Mouse (Mus musculus): ENCODE measurements around the gene Naa15.
"Not testable (repeated sequence)": the region's sequence is repeated elsewhere in the genome, so short reads cannot be mapped to it uniquely, and the experiment has no call there.

Naa15 gene

DNA sequence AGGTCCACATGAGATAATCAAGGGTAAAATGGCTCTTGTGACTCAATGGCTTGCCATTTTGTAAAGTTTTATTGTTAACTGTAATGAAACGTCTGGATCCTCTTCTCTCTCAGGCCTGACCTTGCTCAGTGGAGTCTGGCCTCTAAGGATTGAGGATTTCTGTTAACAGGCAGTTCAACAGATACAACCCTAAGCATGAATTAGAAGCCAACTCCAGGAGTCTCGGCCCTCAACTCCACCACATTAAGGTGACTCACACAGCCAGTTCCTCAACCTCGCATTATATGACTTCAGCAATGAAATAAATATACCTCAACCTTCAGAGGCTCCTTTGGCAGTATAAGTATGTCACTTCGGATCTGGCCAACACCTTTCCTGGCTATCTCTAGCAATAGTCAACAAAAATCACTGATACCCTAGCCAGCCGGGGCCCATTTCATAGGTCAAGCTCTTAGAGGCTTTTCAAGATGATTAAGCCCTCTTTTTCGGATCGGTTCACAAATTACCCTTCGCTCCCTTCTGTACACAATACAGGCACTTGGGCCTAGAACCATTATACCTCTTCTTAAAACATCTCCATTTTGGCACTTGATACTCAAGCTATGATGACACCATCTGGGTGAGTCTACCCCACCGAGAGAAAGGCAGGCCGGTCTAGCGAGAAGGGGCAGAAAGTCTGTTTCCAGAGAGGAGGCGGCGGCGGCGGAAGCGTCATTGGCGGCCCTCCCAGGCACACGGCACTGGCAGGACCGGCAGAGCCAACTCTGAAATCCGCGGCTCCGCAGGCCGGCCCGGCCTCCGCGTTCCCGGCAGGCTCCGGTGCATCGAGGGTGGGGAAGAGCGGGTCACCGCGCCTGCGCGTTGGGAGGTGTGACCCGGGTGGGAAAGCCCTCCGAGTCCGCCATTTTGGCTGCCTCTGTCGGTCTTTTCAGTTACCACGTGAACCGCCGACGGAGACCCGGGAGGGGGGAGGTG, at the start of gene Naa15:
Gene Naa15, plus strand, starts transcription at position 51 of the 975 bp plus-strand sequence.
- peak; percentile 92 for DNase-seq (ENCODE audit: low read depth, low spot score)

DNA sequence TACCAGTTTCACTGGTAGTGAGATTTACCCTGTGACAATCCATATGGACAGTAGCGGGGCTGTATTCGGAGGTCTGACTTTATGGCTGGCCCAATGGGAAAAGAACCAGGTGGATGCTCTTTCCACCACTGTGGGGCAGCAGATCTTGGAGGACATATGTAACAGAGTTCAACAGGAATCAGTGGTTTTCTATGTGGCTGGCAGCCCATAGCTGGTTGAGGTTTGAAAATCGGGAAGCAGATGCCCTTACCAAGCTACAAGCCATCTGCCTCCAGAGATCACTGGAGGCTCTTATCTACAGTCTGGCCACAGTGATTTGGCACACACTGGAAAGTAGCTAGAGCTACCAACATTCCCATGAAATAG, 49.4 kb upstream of the Naa15 start:
- no peak for DNase-seq (ENCODE audit: low read depth, low spot score)

DNA sequence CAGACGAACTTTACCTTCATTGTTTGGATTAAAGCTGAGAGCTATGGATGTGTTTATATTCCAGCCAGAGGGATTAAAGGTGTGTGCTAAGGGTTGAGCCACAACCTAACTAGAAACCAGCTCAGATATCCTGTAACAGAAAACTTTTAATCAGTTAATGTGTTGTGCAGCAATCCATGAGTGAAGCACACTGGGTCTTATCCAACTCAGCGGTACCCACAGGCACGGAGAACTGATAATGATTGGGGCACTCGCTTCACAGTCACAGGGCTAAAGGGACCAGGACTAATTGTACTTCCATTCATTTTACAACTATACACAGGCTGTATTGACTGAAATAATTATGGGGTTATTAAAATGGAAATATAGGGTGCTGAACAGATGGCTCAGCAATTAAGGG, 48.0 kb upstream of the Naa15 start:
- no peak for DNase-seq (ENCODE audit: low read depth, low spot score)

DNA sequence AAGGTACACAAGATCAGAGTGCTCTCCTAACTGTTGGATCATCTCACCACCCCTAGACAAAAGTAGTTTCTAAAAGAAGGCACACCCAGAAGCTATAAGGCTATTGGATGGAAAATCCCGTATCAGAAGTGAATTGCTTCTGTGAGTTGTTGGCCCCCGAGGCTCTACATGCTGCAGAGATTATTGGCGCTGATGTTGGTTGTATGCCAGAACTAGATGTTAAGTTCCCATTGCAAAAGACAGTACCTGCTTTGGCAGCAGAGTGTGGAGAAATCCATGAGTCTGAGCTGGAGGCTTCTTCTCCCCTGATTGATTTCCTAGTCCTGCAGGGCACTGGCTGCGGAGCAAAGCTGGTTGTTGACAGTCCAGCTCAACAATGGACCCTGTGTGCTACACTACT, 46.9 kb upstream of the Naa15 start:
- no peak for DNase-seq (ENCODE audit: low read depth, low spot score)

DNA sequence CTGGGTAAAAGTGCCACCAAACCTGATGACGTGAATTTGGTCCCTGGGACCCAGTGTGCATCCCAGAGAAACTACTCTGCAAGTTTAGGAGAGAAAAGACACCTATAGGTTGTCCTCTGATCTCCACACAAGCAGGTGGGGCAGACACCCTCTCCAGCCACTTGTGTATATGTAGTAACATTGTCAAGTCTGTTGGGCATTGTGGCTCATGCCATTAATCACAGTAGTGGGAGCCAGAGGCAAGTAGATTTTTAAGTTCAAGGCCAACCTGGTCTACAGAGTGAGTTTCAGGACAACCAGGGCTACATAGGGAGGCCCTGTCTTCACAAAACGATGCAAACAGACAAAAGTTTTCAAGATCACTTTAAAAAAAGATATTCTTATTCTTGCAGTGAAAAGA, 43.1 kb upstream of the Naa15 start:
- no peak for DNase-seq (ENCODE audit: low read depth, low spot score)

DNA sequence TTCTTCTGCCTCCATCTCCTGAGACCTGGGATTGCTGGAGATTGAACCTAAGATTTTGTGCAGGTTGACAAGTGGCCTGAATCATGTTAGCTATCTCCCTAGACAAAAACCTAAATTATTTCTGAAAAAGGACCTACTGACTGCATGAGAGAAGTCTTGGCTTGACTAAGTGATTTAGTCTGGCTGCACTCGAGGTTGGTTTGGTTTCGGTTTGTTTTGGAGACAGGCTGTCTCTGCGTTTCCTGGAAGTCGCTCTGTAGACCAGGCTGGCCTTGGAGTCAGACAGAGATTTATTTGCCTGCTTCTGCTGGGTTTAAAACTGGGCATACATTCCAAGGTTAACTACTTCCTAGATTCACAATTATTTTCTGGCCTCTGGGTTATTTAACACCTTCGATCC, 42.1 kb upstream of the Naa15 start:
- no peak for DNase-seq (ENCODE audit: low read depth, low spot score)

DNA sequence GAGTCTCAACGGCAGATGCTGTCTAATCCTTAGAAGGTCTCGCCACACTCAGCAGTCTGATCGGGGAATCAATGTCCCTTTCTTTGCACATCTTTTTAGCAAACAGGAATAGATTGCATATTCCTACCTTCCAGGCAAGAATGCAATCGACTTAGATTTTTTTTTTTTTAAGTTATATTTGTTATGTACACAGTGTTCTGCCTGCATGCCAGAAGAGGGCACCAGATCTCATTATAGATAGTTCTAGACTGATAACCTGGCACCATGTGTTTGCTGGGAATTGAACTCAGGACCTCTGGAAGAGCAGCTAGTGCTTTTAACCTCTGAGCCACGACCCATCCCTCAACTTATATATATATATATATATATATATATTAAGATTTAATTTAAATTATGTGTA, 41.4 kb upstream of the Naa15 start:
- DNase-seq (ENCODE audit: low read depth, low spot score): no peak

DNA sequence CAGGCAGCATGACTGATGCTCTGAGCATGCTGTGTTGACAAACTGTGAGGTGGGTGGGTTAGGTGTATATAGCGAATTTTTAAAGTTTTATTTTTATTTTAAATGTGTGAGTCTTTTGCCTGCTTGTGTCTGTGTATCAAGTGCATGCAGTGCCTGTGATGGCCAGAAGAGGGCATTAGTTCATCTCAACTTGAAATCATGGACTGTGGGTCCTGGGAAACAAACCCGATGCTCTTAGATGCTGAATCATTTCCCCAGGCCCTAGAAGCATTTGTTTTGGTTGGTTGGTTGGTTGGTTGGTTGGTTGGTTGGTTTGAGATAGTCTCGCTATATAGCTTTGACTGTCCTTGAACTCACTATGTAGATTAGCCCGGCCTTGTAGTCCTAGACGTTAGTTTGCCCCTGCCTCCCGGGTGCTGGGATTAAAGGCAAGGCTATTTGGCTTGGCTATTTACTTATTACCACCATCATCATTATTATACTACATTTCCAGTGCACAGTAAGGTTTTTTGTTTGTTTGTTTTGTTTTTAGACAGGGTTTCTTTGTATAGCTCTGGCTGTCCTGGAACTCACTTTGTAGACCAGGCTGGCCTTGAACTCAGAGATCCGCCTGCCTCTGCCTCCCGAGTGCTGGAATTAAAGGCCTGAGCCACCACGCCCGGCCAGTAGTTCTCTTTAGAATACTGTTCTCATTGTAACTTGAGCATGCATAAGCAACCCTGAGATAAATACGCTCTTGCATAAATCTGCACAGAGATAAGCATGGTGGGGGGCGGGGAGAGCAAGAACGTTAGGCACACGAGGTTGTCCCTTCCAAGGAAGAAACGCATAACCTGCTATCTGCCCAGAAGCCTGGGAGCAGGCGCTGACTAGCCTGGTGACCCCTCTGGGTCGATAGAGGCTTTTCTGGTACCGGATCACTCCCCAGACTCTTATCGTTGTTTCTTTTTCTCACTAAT, 39.4 kb upstream of the Naa15 start:
- no peak for DNase-seq (ENCODE audit: low read depth, low spot score)

DNA sequence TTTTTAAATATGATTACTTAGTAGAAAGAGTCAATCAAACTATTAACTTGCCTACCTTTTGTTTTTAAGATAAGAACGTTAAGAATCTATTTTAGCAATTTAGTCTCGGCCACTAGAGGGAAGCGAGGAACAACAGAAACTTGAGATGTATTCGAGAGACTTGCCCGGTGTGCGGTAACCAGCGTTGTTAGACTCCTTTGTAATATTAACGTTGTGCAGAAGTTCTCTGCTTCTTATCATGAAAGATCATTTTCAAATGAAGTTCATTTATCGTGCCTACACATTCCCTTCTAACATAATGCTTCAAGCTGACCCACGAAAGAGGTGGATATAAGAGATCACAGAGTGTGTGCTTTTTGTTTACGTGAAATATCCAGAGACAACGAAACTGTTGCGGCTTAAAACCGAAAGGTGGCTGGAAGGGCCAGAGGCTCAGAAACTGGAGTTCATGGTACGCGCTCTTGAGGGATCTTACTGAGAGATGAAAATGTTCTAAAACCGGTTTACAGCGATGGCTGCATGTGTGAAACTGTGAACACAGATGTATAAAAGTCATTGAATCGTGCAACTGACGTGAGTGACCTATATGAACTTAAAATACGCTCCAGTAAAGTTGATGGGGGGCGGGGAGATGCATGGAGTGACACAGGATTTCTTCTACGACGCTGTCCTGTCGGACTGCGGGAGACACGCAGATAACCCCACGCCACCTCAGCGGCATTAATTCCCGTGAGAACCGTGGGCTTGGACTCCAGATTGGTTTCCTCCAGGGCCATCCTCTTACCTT, 36.9 kb upstream of the Naa15 start:
- DNase-seq (ENCODE audit: low read depth, low spot score): no peak

DNA sequence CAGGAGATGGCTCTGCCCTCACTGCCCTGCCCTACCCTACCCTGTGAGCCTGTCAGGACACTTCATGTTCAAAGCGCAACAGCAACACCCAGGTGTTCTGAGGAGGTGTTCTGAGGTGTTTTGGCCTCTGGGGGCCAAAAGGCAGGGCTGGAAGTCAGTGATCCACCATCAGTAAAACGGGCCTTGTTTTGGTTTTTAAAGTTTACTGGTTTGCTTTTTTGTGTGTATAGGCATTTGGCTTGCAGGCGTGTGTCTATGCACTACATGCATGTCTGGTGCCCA, 36.3 kb upstream of the Naa15 start:
- DNase-seq (ENCODE audit: low read depth, low spot score): no peak

DNA sequence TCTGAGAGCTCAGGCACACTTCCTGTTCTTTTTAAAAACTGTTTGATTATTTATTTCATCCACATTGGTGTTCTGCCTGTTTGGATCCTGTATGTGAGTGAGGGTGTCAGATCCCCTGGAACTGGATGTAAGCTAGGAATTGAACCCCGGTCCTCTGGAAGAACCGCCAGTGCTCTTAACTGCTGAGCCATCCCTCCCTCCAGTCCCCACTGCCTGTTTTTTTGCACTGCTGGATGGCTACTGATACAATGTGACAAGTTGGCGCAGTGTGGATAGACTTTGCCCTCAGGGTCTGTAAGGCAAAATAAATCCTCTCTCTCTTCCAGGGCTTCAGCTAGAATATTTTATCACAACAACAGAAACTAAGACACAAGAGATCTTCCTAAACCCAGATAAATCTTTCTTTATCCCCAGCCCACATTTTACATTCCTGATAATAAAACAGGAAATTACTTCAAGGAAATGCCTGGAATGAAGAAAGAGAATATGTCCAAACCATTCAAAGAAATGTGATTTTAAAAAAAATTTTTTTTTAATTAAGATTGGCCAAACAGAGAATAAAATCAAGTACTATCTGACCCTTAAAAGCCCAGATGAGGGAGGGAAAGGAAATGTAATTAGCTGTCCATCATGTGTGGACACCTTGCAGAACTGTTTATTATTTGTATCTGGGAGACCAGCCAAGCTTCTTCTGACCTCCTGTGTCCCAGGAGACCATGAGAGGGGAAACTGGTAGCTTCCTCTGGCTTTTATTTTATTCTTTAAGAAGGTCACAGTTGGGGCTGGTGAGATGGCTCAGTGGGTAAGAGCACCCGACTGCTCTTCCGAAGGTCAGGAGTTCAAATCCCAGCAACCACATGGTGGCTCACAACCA, 34.9 kb upstream of the Naa15 start:
- no peak for DNase-seq (ENCODE audit: low read depth, low spot score)

DNA sequence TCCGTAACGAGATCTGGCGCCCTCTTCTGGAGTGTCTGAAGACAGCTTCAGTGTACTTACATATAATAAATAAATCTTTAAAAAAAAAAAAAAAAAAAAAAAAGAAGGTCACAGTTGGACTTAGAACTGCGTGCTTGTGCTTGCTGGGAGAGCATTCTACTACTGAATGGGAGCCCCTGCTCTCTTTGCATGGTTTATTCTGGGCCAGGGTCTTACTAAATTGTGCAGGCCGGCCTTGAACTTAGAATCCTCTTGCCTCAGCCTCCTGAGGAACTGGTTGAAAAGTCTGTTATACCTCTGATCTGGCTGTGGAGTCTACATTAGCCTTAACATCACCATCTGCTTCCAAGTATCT, 34.3 kb upstream of the Naa15 start:
- no peak for DNase-seq (ENCODE audit: low read depth, low spot score)

DNA sequence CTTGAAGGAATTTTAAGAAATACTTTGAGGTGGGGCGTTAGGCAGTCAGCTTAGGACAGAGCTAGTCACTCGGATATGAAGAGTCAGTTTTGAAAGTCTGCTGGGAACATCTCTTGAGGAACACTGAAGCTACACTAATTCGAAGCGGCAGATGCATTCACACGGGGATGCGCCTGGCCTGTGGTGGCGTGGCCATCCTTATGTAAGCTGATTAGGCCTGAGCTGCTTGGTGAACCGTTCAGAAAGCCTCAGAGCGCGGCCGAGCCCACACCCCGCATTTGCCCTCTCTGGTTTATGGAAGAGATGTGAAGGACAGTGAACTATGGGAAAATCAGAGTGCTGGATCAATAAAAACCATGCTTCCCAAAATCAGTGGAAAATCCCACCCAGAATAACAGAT, 31.5 kb upstream of the Naa15 start:
- no peak for DNase-seq (ENCODE audit: low read depth, low spot score)

DNA sequence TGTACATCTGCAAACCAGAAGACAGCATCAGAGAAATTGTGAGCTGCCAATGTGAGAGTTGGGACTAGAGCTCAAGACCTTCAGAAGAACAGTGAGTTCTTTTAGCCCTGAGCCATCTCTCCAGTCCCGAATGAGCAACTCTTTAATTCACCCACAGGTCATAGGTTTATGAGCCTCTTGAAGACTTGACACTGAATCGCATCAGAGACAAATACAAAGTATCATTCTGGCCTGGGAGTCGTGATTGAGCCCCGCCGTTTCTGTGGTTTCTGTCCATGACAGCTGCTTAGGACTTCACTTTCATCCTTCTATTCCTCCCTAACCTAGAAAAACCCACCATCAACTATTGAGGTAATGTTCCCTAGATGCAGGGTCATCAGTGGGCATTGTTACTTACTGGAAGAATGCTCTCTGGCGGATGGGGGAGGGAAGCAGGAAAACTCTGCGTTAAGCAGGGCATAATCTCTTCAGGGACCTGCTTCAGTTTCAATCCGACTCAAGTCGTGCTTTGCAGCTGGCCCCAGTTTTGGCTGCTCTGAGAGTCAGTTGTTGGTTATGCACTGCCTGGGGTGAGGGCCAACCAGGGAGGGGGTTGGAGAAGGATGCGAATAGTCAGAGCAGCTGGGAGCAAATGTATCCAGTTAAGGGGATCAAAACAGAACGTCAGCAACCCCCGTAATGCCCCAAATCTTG, 28.4 kb upstream of the Naa15 start:
- DNase-seq (ENCODE audit: low read depth, low spot score): no peak

DNA sequence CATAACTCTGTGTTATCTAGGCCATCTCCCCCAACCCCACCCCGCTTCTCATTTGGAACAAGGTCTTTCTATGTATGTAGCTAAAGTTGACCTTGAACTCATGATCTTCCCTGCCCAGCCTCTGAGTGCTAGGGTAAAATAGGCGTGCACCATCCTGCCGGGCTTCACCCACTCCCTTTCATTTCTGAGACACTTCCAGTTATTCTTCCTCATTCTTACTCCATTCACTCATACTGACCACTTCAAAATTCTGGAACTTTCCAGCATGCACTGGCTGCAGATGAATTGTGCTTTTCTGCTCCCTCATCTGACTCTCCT, 27.9 kb upstream of the Naa15 start:
- DNase-seq (ENCODE audit: low read depth, low spot score): no peak

DNA sequence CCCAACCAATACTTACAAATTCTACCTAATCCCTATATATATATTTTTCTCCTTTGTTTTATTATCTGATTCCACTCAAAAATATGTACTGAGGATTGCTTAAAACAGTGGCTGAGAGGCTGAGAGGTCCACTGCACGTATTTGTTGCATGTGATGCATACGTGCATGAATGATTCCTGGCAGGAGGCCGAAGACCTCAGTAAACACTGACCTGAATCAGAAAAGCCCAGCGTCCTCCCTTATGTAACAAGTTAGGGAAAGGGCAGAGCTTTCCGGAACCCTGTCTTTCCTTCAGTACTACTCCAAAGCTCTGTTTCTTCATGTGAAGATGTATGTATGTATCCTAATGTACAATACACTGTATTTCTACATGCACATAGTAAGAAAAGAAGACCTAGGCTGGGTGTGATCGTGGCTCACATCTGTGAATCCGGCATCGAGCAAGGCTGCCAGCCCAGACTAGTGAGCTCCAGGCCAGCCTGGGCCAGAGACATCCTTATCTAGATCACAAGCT, 27.0 kb upstream of the Naa15 start:
- DNase-seq (ENCODE audit: low read depth, low spot score): no peak

DNA sequence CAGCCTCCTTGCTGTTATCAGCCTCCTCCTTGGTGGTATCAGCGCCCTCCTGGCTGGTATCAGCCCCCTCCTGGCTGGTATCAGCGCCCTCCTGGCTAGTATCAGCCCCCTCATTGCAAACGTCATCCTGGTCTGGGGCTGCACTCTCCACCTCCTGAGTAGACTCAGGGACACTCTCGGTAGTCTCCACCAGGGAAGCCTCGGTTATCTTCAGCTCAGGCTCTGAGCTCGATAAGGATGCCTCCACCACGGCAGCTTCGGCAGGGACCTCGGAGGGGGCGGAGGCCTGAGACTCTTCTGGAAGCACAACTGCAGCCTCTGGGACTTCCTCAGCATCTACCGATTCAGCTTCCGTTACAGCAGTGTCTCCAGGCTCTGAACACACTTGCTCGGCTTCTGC, 26.0 kb upstream of the Naa15 start:
- DNase-seq (ENCODE audit: low read depth, low spot score): no peak

DNA sequence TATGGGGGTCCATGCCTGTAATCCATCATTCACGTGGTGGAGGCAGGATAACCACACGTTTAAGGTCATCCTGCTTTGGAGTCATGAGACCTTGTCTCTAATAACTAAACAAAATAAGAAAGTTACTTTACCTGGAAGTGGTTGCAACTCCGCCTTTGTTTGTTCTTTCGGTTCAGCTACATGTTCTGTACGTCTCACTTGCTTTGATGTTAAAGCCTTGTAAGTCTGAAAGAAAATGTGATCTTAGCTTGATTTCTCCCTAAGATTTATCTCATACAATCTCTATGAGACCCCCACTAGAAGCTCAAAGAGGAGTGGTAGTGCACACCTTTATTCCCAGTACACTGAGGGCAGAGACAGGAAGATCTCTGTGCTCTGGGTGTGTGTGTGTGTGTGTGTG, 23.9 kb upstream of the Naa15 start:
- no peak for DNase-seq (ENCODE audit: low read depth, low spot score)

DNA sequence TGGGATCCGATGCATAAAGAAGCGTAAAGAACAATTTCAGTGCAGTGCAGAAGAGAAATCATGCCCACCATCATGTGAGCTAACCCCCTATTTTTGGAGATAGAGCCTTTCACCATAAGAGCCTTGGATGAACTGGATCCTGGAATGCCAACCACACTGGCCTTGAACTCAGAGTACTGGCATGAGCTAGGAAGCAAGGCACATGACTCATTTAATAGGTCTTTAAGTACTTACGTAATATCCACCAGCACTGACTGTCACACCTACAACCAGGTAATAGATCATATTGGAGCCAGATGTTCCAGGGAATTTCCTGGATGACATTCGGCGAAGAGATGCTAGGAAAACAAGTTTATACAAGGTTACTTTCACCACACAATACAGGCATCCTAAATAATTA, 23.4 kb upstream of the Naa15 start:
- no peak for DNase-seq (ENCODE audit: low read depth, low spot score)

DNA sequence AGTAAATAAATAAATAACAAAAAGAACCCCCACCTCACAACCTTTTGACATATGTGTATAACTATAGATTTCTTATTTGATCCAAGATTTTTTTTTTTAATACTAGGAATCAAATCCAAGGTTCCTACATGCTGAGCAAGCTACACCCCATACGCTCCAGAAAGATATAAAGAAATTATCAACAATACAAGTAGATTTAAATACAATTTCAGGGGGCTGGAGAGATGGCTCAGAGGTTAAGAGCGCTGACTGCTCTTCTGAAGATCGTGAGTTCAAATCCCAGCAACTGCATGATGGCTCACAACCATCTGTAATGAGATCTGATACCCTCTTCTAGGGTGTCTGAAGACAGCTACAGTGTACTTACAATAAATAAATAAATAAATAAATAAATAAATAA, 21.9 kb upstream of the Naa15 start:
- not testable (repeated sequence) for DNase-seq (ENCODE audit: low read depth, low spot score)
